Mouse (Mus musculus) embryonic fibroblast, embryonic 13.5 days (primary cell): ENCODE measurements at regions not wholly inside any gene's neighbourhood (a gene's known extent, or its start where the extent isn't known, plus 50 kb on each side); places are given as distances from the start of the nearest gene placed in this dataset.

Experiments
- H3K27ac ChIP-seq: 2 replicates; pipeline ENCODE4 v1.5.1; 2012; ENCODE audit warnings: low read length, control low read depth, inconsistent platforms; ENCODE audit not compliant: insufficient read depth
- H3K4me1 ChIP-seq: 2 replicates; pipeline ENCODE4 v1.6.1; 2011; ENCODE audit warnings: low read length; ENCODE audit not compliant: control insufficient read depth, insufficient read depth
- H3K4me3 ChIP-seq: 2 replicates; pipeline ENCODE4 v1.5.1; 2011; ENCODE audit warnings: mild to moderate bottlenecking, control low read depth, low read length; ENCODE audit not compliant: insufficient read depth
- CTCF ChIP-seq: IDR thresholded peaks from 2 replicates; pipeline ENCODE4 v1.5.1; 2011; ENCODE audit warnings: mild to moderate bottlenecking, control low read depth, low read length, moderate library complexity, borderline replicate concordance; ENCODE audit not compliant: insufficient read depth
- POLR2A ChIP-seq: IDR thresholded peaks from 2 replicates; pipeline ENCODE4 v1.6.1; 2011; ENCODE audit warnings: low read depth, mild to moderate bottlenecking, control low read depth, low read length, moderate library complexity

- Histone ChIP-seq H3K4me1 (peaks cover 6% of the 10 kb centered on the region; the same call in 1 of the 2 replicates), H3K27ac (no peak overlapping the region), H3K4me3 (no peak overlapping the region)
- no peak for TF ChIP-seq POLR2A
- TF ChIP-seq CTCF, result no peak
Measured at GRCm38 (mm10) chr8:26836552-26836951, 140.6 kb upstream of the Zfp703 start.

- H3K4me1 ChIP-seq, result no peaks in the 10 kb centered on the region
- H3K27ac ChIP-seq, result no peak overlapping the region
- no peak overlapping the region for H3K4me3 ChIP-seq
- TF ChIP-seq POLR2A (no peak), CTCF (no peak)
Measured at GRCm38 (mm10) chr8:26840286-26840685, 136.8 kb upstream of the Zfp703 start.

- TF ChIP-seq CTCF (no peak), POLR2A (no peak)
- Histone ChIP-seq H3K27ac (no peak overlapping the region), H3K4me3 (no peak overlapping the region), H3K4me1 (no peaks in the 10 kb centered on the region)
Measured at GRCm38 (mm10) chr8:26840745-26841680, 136.1 kb upstream of the Zfp703 start.

- TF ChIP-seq CTCF (no peak), POLR2A (no peak)
- no peak overlapping the region for H3K4me3 ChIP-seq
- H3K27ac ChIP-seq, result no peak overlapping the region
- 0 out of 2 replicates have a peak, but pooled peaks cover 2% of the 10 kb centered on the region for H3K4me1 ChIP-seq
Measured at GRCm38 (mm10) chr8:26843714-26844113, 133.4 kb upstream of the Zfp703 start.

GRCm38 (mm10) chr8:26844132-26844808 is 132.9 kb upstream of the Zfp703 start:
- Histone ChIP-seq H3K27ac (no peak overlapping the region), H3K4me3 (no peak overlapping the region), H3K4me1 (0 out of 2 replicates have a peak, but pooled peaks cover 2% of the 10 kb centered on the region)
- TF ChIP-seq POLR2A (no peak), CTCF (no peak)

- Histone ChIP-seq H3K27ac (no peak overlapping the region), H3K4me1 (0 out of 2 replicates have a peak, but pooled peaks cover 2% of the 10 kb centered on the region), H3K4me3 (no peak overlapping the region)
- no peak for TF ChIP-seq CTCF
- no peak for TF ChIP-seq POLR2A
Measured at GRCm38 (mm10) chr8:26844809-26845143, 132.3 kb upstream of the Zfp703 start.

GRCm38 (mm10) chr8:26845481-26846194 is 131.5 kb upstream of the Zfp703 start:
- H3K27ac ChIP-seq, result no peak overlapping the region
- TF ChIP-seq CTCF, result no peak
- TF ChIP-seq POLR2A, result no peak

GRCm38 (mm10) chr8:26847009-26847408 is 130.1 kb upstream of the Zfp703 start:
- TF ChIP-seq CTCF (no peak), POLR2A (no peak)
- Histone ChIP-seq H3K27ac (no peak overlapping the region), H3K4me3 (no peak overlapping the region), H3K4me1 (0 out of 2 replicates have a peak, but pooled peaks cover 2% of the 10 kb centered on the region)

More at GRCm38 (mm10) chr8:26845481-26846194, 131.5 kb upstream of the Zfp703 start:
- no peak overlapping the region for H3K4me3 ChIP-seq
- H3K4me1 ChIP-seq, result 0 out of 2 replicates have a peak, but pooled peaks cover 2% of the 10 kb centered on the region

GRCm38 (mm10) chr8:26848098-26848772 is 128.9 kb upstream of the Zfp703 start:
- H3K4me3 ChIP-seq, result no peak overlapping the region
- no peak for TF ChIP-seq CTCF
- no peak for TF ChIP-seq POLR2A
- 0 out of 2 replicates have a peak, but pooled peaks cover 2% of the 10 kb centered on the region for H3K4me1 ChIP-seq
- H3K27ac ChIP-seq, result peak overlapping the region; percentile 2; the same call in 1 of the 2 replicates
